Mouse (Mus musculus) activated CD4-positive, CD25-positive, alpha-beta regulatory T cell, adult 4 months (primary cell): ENCODE data around the gene Ticam1. TPM values are rescaled to one million over a fixed set of nuclear protein-coding genes. Genes with fewer than 3 reads are reported as not detected.

Source experiments
- polyA plus RNA-seq, 2 experiments: library from polyadenylated mRNA; unstranded; fragments of 100-300 nt; shearing (Covaris generic); gene quantifications; one replicate each; pipeline ENCODE4 v1.2.1; 2017

Gene Ticam1
- polyA plus RNA-seq, 2 experiments from 2014 or later, result 6.4 to 11.3 TPM

Other genes starting within 250 kb of the Ticam1 start
- 100 to 1,000 TPM in 1 of 2 experiments, 10 to 100 TPM in 1; 84.9 to 114 TPM for gene Sh3gl1, start 240.2 kb downstream of the Ticam1 start, polyA plus RNA-seq
- gene Chaf1a, start 236.3 kb downstream of the Ticam1 start, polyA plus RNA-seq, result 1 to 10 TPM; 1.0 to 1.6 TPM
- gene Ubxn6, start 201.8 kb downstream of the Ticam1 start, polyA plus RNA-seq, result 10 to 100 TPM; 33.8 to 42.1 TPM
- 10 to 100 TPM; 35.7 to 44.6 TPM for gene Hdgfl2, start 197.2 kb downstream of the Ticam1 start, polyA plus RNA-seq
- gene Plin4, start 167.0 kb downstream of the Ticam1 start, polyA plus RNA-seq, result under 1 TPM in 1 of 2 experiments, not detected in 1; 0.15 TPM
- gene Plin5, start 159.2 kb downstream of the Ticam1 start, polyA plus RNA-seq, result not detected
- under 1 TPM in 1 of 2 experiments, not detected in 1; 0.34 TPM for gene Lrg1, start 154.8 kb downstream of the Ticam1 start, polyA plus RNA-seq
- gene Sema6b, start 136.4 kb downstream of the Ticam1 start, polyA plus RNA-seq, result not detected
- gene Tnfaip8l1, start 114.3 kb downstream of the Ticam1 start, polyA plus RNA-seq, result 10 to 100 TPM; 34.9 to 38.7 TPM
- gene Mydgf, start 92.9 kb downstream of the Ticam1 start, polyA plus RNA-seq, result 10 to 100 TPM; 57.3 to 59.9 TPM
- gene Dpp9, start 57.9 kb downstream of the Ticam1 start, polyA plus RNA-seq, result 10 to 100 TPM; 11.5 to 16.9 TPM
- gene Fem1a, start 20.0 kb downstream of the Ticam1 start, polyA plus RNA-seq, result 1 to 10 TPM; 4.5 to 5.8 TPM
- 10 to 100 TPM; 22.5 to 40.9 TPM for gene Plin3, start 16.1 kb upstream of the Ticam1 start, polyA plus RNA-seq
- gene Arrdc5, start 23.5 kb upstream of the Ticam1 start, polyA plus RNA-seq, result not detected
- gene Uhrf1, start 26.5 kb upstream of the Ticam1 start, polyA plus RNA-seq, result 10 to 100 TPM; 19.4 to 33.7 TPM
- gene Kdm4b, start 49.3 kb upstream of the Ticam1 start, polyA plus RNA-seq, result 1 to 10 TPM; 6.4 to 6.8 TPM
- 1 to 10 TPM; 6.5 to 8.6 TPM for gene Ptprs, start 199.7 kb upstream of the Ticam1 start, polyA plus RNA-seq
- gene Znrf4, start 235.6 kb upstream of the Ticam1 start, polyA plus RNA-seq, result not detected